Mouse (Mus musculus): ENCODE data around the gene Slc43a1.

Slc43a1 gene

GRCm38 (mm10) chr2:84868521-84868943 lies 29.9 kb downstream of the Slc43a1 start:
- peak; percentile 74 to 86 for DNase-seq (ENCODE audit: low spot score in 2 of 2)

GRCm38 (mm10) chr2:84868977-84869376 lies 30.3 kb downstream of the Slc43a1 start:
- no peak for DNase-seq (ENCODE audit: low spot score in 2 of 2)

GRCm38 (mm10) chr2:84870623-84871160 lies 32.0 kb downstream of the Slc43a1 start:
- peak; percentile 31 to 65 for DNase-seq (ENCODE audit: low spot score in 2 of 2)

- no peak for DNase-seq (ENCODE audit: low spot score in 2 of 2)
These were observed 33.6 kb downstream of the Slc43a1 start for GRCm38 (mm10) chr2:84872105-84872716.

- no peak for DNase-seq (ENCODE audit: low spot score in 2 of 2)
These were observed 37.2 kb downstream of the Slc43a1 start for GRCm38 (mm10) chr2:84875842-84876241.

- DNase-seq (ENCODE audit: low spot score in 2 of 2) = peak in 1 of 2 experiments; percentile 6
These were observed 41.9 kb downstream of the Slc43a1 start for GRCm38 (mm10) chr2:84880590-84880989.

GRCm38 (mm10) chr2:84882606-84883005 lies 44.0 kb downstream of the Slc43a1 start:
- no peak for DNase-seq (ENCODE audit: low spot score in 2 of 2)

- no peak for DNase-seq (ENCODE audit: low spot score in 2 of 2)
These were observed 44.4 kb downstream of the Slc43a1 start for GRCm38 (mm10) chr2:84883084-84883483.

- no peak for DNase-seq (ENCODE audit: low spot score in 2 of 2)
These were observed 44.9 kb downstream of the Slc43a1 start for GRCm38 (mm10) chr2:84883530-84883929.

GRCm38 (mm10) chr2:84883942-84884341 lies 45.3 kb downstream of the Slc43a1 start:
- DNase-seq (ENCODE audit: low spot score in 2 of 2) = no peak

- DNase-seq (ENCODE audit: low spot score in 2 of 2) = no peak
These were observed 46.0 kb downstream of the Slc43a1 start for GRCm38 (mm10) chr2:84884611-84885010.

- no peak for DNase-seq (ENCODE audit: low spot score in 2 of 2)
These were observed 46.7 kb downstream of the Slc43a1 start for GRCm38 (mm10) chr2:84885084-84886055.

GRCm38 (mm10) chr2:84886234-84886731 lies 47.6 kb downstream of the Slc43a1 start, which contains the start of gene Rtn4rl2:
Gene Rtn4rl2, minus strand, starts transcription at chr2:84886710.
- DNase-seq (ENCODE audit: low spot score in 2 of 2) = no peak

- no peak for DNase-seq (ENCODE audit: low spot score in 2 of 2)
These were observed 48.2 kb downstream of the Slc43a1 start for GRCm38 (mm10) chr2:84886821-84887281.

GRCm38 (mm10) chr2:84887411-84888271 lies 49.0 kb downstream of the Slc43a1 start:
- DNase-seq (ENCODE audit: low spot score in 2 of 2) = no peak

GRCm38 (mm10) chr2:84888657-84889315 lies 50.1 kb downstream of the Slc43a1 start:
- peak; percentile 55 to 72 for DNase-seq (ENCODE audit: low spot score in 2 of 2)

GRCm38 (mm10) chr2:84889316-84890044 lies 50.8 kb downstream of the Slc43a1 start:
- no peak for DNase-seq (ENCODE audit: low spot score in 2 of 2)

GRCm38 (mm10) chr2:84890045-84890340 lies 51.3 kb downstream of the Slc43a1 start:
- peak; percentile 68 to 80 for DNase-seq (ENCODE audit: low spot score in 2 of 2)

- no peak for DNase-seq (ENCODE audit: low spot score in 2 of 2)
These were observed 54.7 kb downstream of the Slc43a1 start for GRCm38 (mm10) chr2:84893359-84893758.
